Mouse (Mus musculus) cerebellum, adult 8-10 months (tissue): ENCODE measurements around the gene Ing3.
A peak's percentile ranks its signal among the peaks of the same experiment; 100 is the strongest.

ENCODE experiments used
- DNase-seq: peaks from one replicate; pipeline ENCODE4 v3.0.0; 2022

Ing3 gene

DNA sequence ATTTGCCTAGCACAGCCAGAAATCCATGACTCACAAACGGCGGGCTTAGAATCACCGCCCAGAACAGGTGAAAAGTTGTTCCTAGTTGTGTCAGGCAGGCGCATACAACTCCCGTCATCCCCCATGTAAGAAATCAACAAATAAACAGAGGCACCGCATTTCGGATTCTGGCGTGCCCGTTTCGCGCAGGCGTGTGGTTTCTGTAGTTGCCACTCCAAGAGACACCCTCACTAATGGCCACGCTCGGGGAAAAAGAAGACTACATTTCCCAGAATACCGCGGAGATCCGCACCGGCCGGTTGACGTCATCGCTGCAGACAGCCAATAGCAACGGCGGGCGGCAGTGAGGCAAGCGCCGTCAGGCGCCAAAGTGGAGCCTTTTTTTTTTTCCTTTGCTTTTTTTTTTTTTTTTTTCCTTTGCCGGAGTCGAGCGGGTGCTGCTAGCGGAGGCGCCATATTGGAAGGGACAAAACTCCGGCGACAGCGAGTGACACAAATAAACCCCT is at the start of gene Ing3:
Ing3 (plus strand) TSS at position 346 of the 506 bp plus-strand sequence.
- peak; percentile 98 for DNase-seq

DNA sequence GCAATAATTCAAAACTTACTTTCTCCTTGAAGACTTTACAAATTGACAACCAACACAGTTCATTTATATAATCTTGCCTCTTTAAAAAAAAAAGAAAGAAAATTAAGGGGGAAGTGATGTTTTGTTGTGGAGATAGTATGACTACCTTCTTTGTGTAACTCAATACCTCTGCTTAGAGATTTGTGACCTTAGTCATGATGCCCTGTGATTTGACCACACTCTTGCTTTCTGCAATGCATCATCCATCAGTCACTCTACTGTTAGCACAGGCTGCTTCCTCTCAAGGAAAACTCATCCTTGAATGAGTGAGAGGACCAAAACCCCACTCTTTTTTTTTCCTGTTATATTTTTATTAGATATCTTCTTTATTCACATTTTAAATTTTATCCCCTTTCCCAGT is 39.7 kb upstream of the Ing3 start:
- DNase-seq = no peak

DNA sequence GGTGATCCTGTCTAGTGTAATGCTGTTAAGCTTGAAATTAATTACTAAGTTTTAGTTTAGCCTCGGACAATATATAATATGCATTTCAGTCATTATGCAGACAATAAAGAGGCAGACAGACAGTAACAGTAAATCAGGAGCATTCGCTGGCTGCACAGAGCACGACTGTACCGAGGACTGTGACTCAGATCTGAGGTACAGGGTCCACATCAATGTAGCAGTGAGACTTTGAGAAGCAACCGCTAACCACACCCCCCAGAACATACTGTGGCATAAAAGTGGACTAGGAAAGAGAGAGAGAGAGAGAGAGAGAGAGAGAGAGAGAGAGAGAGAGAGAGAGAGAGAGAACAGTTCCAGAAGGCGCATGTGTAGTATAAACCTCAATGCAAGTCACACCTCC is 38.6 kb upstream of the Ing3 start:
- DNase-seq = no peak

DNA sequence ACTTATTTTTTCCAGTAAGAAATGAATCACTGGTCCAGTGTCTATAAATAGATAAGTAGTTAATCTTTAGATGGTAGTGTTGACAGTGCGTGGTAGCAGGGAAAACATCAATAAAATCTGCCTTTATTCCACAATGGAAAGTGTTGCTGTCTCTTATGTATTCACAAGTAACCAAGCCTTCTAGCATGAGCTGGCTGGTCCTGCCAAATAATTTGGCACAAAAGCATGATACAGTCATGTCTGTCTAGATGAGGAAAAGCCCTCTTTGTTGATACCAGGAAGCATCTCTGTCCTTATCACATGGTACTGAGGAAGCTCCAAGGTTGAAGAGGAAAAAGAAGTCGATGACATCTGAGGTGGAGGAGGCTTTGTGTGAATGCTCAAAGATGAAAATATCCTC is 32.8 kb upstream of the Ing3 start:
- no peak for DNase-seq

DNA sequence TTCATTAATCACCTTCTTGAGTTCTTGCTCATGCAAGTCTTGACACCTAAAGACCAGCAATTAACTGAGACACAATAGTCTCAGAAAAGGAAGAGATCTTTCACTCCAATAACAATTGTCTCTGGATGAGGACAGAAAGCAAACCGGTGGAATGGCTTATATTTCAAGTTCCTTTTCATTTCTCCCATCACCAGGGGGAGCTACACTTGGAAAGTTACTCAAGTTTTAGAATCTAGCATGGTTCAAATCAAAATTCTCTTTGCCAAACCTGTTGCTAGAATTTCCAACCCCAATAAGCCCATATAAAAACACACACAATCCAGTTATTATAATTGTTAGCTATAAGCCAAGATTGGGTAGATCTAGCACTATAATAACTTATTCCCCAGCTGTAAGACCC is 25.2 kb upstream of the Ing3 start:
- DNase-seq = no peak

GRCm38 (mm10) chr6:21937981-21938635 is 11.3 kb upstream of the Ing3 start:
- no peak for DNase-seq

- DNase-seq = peak; percentile 98
These were observed 539 bp downstream of the Ing3 start for GRCm38 (mm10) chr6:21949771-21950448.

DNA sequence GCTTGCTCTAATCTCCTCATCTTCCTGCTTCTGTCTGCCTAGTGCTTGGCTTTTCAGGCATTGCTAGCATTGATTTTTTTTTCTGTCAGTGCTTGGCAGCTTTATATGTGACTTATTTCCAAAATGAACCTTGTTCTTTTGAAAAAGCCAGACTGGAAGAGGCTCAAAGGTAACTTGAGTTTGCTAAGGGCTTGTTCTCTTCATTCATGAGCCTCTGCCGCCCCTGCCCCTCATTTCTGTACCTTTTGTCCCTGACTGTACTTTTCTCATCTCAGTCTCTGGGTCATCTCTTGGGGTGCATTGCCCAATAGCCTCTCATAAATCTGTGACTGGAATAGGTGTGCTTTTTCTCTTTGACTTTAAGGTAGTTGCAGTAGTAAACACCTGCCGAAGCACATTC is 1.3 kb downstream of the Ing3 start:
- DNase-seq = peak; percentile 19

GRCm38 (mm10) chr6:21955468-21955867 is 6.1 kb downstream of the Ing3 start:
- DNase-seq = no peak

DNA sequence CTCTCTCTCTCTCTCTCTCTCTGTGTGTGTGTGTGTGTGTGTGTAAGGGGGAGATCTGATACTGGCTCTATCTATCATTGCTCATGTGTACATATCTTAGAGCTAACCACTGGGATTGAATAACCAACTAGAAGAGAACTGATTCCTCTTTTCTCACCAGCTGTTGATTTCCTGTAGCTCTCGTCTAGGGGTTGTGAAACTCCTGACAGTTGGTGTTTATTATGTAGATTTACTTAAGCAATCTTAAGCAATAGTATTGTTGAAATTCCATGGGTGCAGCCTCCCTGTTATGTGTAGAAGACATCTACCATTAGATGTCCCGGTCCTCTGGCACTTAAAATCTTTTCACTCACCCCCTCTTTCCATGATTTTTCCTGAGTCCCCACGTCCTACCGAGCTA is 9.6 kb downstream of the Ing3 start:
- DNase-seq = no peak

GRCm38 (mm10) chr6:21959909-21960308 is 10.5 kb downstream of the Ing3 start:
- no peak for DNase-seq

GRCm38 (mm10) chr6:21977532-21977931 is 28.2 kb downstream of the Ing3 start:
- DNase-seq = no peak

- no peak for DNase-seq
These were observed 31.7 kb downstream of the Ing3 start for GRCm38 (mm10) chr6:21981114-21981513.

DNA sequence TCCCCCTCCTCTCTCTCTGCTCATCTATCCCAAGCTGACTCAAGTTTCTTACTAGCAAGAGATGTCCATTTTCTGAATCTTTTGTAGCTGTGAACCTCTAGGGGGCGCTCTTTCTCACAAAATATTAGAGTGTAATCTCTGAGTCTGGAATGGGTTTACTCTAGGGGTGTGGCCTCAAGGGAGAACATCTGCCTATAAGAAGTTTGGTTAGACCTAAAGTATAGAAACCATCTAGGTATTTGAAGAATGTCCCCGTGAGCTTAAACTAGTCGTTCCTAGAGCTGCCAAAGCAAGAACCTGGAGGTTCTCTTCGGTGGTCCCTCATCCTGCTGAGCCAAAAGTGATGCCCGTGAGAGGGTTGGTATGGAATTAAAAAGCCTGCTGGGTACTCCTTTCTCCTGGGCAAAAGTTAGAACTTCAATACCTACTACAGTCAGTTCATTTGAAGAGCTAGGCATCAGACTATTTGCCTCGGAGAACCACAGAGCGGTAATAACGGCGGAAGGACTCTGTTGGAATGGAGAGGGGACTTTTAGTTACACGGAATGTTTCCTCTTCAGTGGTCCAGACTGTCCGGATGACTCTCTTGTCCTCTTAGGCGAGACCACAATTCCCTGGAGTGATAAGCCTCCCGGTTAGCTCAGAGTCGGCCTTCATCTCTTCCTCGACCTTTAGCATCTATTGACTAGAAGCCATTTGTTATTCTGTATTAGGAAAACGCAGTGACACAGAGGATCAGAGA is 35.8 kb downstream of the Ing3 start:
- DNase-seq = peak; percentile 32

GRCm38 (mm10) chr6:21985732-21986540 is 36.6 kb downstream of the Ing3 start, which contains the start of gene Cped1:
Gene Cped1 (plus strand): TSS chr6:21985916.
- DNase-seq = no peak

- DNase-seq = no peak
These were observed 37.4 kb downstream of the Ing3 start for GRCm38 (mm10) chr6:21986660-21987331.

DNA sequence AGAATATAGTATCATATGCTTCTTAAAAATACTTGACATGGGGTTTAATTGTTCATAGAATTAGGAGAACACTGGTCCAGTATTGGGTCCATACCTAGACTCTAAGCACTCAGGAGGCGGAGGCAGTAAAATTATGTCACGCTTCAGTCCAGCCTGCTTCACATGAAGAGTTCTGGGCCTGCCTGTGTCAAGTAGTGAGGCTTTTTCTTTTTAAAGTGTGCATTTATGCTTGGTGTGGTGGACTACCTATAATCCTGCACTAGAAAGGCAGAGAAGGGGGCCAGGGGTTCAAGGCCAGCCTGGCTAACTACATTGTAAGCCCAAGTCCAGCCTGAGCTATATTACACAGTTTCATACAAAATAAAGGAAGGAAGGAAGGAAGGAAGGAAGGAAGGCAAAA is 38.2 kb downstream of the Ing3 start:
- no peak for DNase-seq

DNA sequence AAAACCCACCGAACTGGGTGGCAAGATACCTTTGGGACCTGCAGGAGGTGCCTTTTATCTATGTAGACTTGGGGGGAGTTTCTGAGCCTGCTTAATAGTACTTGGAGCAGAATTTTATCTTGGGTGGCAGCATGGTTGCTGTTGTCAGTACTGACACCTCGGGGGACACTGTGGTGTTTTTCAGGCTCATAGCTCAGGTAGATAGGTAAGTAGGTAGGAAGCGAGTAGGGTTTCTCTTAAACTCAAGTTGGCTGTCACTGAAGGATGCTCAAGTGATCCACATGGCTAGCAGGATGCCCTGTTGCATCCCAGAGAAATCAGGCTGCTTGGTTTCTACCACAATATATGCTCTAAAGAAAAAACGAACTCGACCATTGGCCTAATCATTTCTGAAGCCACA is 38.9 kb downstream of the Ing3 start:
- DNase-seq = no peak

- DNase-seq = no peak
These were observed 39.7 kb downstream of the Ing3 start for GRCm38 (mm10) chr6:21989081-21989480.

DNA sequence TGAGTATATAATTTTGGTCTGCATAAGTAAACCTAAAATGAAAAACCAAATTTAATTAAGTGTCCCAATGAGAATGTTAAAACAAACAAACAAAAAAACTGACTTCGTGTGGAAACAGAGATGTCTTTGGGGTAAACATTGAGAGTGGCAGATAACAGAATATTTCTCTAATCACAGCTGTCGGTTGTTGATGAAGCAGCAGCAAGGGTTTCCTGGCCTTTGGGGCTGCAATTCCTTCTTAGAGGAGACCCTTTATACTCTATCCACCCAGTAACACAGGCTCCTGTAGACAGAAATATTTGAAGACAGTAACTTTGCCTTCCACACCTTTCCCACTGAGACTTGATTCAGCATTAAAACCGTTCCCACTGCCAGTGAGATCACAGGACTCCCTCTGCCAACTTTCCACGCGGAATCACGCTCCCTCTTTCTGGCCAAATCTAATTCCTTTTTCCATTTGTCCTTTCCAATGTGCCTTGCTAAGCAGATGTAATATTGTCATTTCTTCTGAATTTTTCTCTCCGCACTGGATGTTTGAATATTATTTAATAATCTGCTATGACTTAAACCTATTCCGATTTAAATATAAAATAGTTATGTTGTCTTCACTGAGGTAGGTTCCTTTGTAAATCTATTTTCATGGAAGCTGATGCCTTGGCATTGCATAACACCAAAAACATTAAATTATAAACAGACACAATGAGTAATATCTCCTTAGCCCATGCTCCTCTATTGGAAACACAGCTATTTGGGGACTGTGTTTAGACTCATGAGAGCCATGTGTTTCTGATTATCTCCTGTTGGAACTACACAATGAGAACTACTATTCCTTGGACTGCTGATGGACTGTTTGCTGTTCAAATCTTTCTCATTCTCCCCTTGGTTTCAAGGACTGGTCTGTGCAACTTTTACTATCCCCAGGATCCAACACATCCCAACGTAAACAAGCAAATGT is 41.1 kb downstream of the Ing3 start:
- DNase-seq = no peak

- no peak for DNase-seq
These were observed 41.8 kb downstream of the Ing3 start for GRCm38 (mm10) chr6:21991151-21991550.
